Mouse (Mus musculus): ENCODE measurements around the gene Dok3.

Gene Dok3

GRCm38 (mm10) chr13:55507877-55508276, 21.2 kb downstream of the Dok3 start:
- DNase-seq (ENCODE audit: low read depth, low spot score), result no peak

- no peak for DNase-seq (ENCODE audit: low read depth, low spot score)
Measured at GRCm38 (mm10) chr13:55506697-55507096, 22.4 kb downstream of the Dok3 start.

GRCm38 (mm10) chr13:55505810-55506209, 23.3 kb downstream of the Dok3 start:
- no peak for DNase-seq (ENCODE audit: low read depth, low spot score)

GRCm38 (mm10) chr13:55504390-55504789, 24.7 kb downstream of the Dok3 start:
- no peak for DNase-seq (ENCODE audit: low read depth, low spot score)

GRCm38 (mm10) chr13:55502405-55502804, 26.7 kb downstream of the Dok3 start:
- DNase-seq (ENCODE audit: low read depth, low spot score), result no peak

GRCm38 (mm10) chr13:55500575-55500974, 28.5 kb downstream of the Dok3 start:
- no peak for DNase-seq (ENCODE audit: low read depth, low spot score)

- DNase-seq (ENCODE audit: low read depth, low spot score), result no peak
Measured at GRCm38 (mm10) chr13:55498906-55499305, 30.2 kb downstream of the Dok3 start.

GRCm38 (mm10) chr13:55496661-55497060, 32.4 kb downstream of the Dok3 start:
- DNase-seq (ENCODE audit: low read depth, low spot score), result no peak

- no peak for DNase-seq (ENCODE audit: low read depth, low spot score)
Measured at GRCm38 (mm10) chr13:55495702-55496101, 33.4 kb downstream of the Dok3 start.

GRCm38 (mm10) chr13:55494883-55495621, 34.0 kb downstream of the Dok3 start:
- no peak for DNase-seq (ENCODE audit: low read depth, low spot score)

- no peak for DNase-seq (ENCODE audit: low read depth, low spot score)
Measured at GRCm38 (mm10) chr13:55494257-55494656, 34.8 kb downstream of the Dok3 start.

GRCm38 (mm10) chr13:55487578-55488498, 41.3 kb downstream of the Dok3 start, which contains the start of gene Dbn1:
Gene Dbn1, minus strand, starts transcription at chr13:55488111.
- DNase-seq (ENCODE audit: low read depth, low spot score), result no peak

- DNase-seq (ENCODE audit: low read depth, low spot score), result peak; percentile 43
Measured at GRCm38 (mm10) chr13:55486916-55487577, 42.0 kb downstream of the Dok3 start.

GRCm38 (mm10) chr13:55486029-55486794, 42.9 kb downstream of the Dok3 start:
- no peak for DNase-seq (ENCODE audit: low read depth, low spot score)

- no peak for DNase-seq (ENCODE audit: low read depth, low spot score)
Measured at GRCm38 (mm10) chr13:55484520-55485088, 44.5 kb downstream of the Dok3 start.

- no peak for DNase-seq (ENCODE audit: low read depth, low spot score)
Measured at GRCm38 (mm10) chr13:55483593-55483992, 45.5 kb downstream of the Dok3 start.

GRCm38 (mm10) chr13:55483071-55483470, 46.0 kb downstream of the Dok3 start:
- no peak for DNase-seq (ENCODE audit: low read depth, low spot score)

- DNase-seq (ENCODE audit: low read depth, low spot score), result no peak
Measured at GRCm38 (mm10) chr13:55482542-55482941, 46.6 kb downstream of the Dok3 start.

GRCm38 (mm10) chr13:55479929-55480328, 49.2 kb downstream of the Dok3 start:
- DNase-seq (ENCODE audit: low read depth, low spot score), result no peak

- no peak for DNase-seq (ENCODE audit: low read depth, low spot score)
Measured at GRCm38 (mm10) chr13:55479008-55479407, 50.1 kb downstream of the Dok3 start.

- DNase-seq (ENCODE audit: low read depth, low spot score), result peak; percentile 50
Measured at GRCm38 (mm10) chr13:55478036-55478435, 51.1 kb downstream of the Dok3 start.

Data from CD4-positive, CD25-positive, alpha-beta regulatory T cell, adult 2 months (primary cell).